Mouse (Mus musculus) kidney, embryonic 14.5 days (tissue): ENCODE measurements around the gene Olfr675. TPM values are rescaled to one million over a fixed set of nuclear protein-coding genes. Genes with fewer than 3 reads are reported as not detected.
"Not testable (repeated sequence)": the region's sequence is repeated elsewhere in the genome, so short reads cannot be mapped to it uniquely, and the experiment has no call there.

ENCODE experiments used
- ATAC-seq: fragments of 200-750 bp; cut with Nextera tagmentation; 2 replicates; pipeline ENCODE4 v1.8.0; 2017; ENCODE audit warnings: moderate number of reproducible peaks, mild to moderate bottlenecking, moderate TSS enrichment, moderate library complexity; ENCODE audit not compliant: low FRiP score, low TSS enrichment
- H3K27ac ChIP-seq: fragments of 300-500 bp; sonication (generic); 2 replicates; pipeline ENCODE4 v1.5.1; 2014; ENCODE audit warnings: low read depth, mild to moderate bottlenecking, low read length, moderate library complexity, mixed read lengths
- H3K27me3 ChIP-seq: fragments of 300-500 bp; sonication (generic); 2 replicates; pipeline ENCODE4 v1.6.1; 2014; ENCODE audit warnings: mild to moderate bottlenecking, low read length; ENCODE audit not compliant: control insufficient read depth, insufficient read depth
- H3K36me3 ChIP-seq: fragments of 300-500 bp; sonication (generic); 2 replicates; pipeline ENCODE4 v1.6.1; 2014; ENCODE audit warnings: low read length, mixed read lengths; ENCODE audit not compliant: control insufficient read depth, insufficient read depth
- H3K4me1 ChIP-seq: fragments of 300-500 bp; sonication (generic); 2 replicates; pipeline ENCODE4 v1.6.1; 2014; ENCODE audit warnings: low read length, mixed read lengths; ENCODE audit not compliant: control insufficient read depth, insufficient read depth
- H3K4me2 ChIP-seq: fragments of 300-500 bp; sonication (generic); replicated peaks from 2 replicates; pipeline ENCODE4 v1.6.1; 2014; ENCODE audit warnings: low read depth, mild to moderate bottlenecking, low read length
- H3K4me3 ChIP-seq: fragments of 300-500 bp; sonication (generic); 2 replicates; pipeline ENCODE4 v1.5.1; 2014; ENCODE audit warnings: mild to moderate bottlenecking, low read length
- H3K9ac ChIP-seq: fragments of 300-500 bp; sonication (generic); 2 replicates; pipeline ENCODE4 v1.6.1; 2014; ENCODE audit warnings: low read depth, mild to moderate bottlenecking, low read length, moderate library complexity
- H3K9me3 ChIP-seq: fragments of 300-500 bp; sonication (generic); 2 replicates; pipeline ENCODE4 v1.6.1; 2016; ENCODE audit warnings: low read length; ENCODE audit not compliant: control insufficient read depth
- WGBS: fragments of 180-500 bp; shearing (Covaris S2); extraction: QIAGEN DNeasy Blood & Tissue Kit; methylation state at CpG from one replicate; pipeline ENCODE4 v1.1.7; 2014; 5-methylcytosine and 5-hydroxymethylcytosine counted together
- polyA plus RNA-seq: library from polyadenylated mRNA; unstranded; fragments of >200 nt; fragmentation: Nextera tagmentation; extraction: Ambion mirVana; gene quantifications from 2 replicates; pipeline ENCODE4 v1.2.1, GENCODE M21; 2014

Gene Olfr675
- polyA plus RNA-seq = not detected in 2 replicates

DNA sequence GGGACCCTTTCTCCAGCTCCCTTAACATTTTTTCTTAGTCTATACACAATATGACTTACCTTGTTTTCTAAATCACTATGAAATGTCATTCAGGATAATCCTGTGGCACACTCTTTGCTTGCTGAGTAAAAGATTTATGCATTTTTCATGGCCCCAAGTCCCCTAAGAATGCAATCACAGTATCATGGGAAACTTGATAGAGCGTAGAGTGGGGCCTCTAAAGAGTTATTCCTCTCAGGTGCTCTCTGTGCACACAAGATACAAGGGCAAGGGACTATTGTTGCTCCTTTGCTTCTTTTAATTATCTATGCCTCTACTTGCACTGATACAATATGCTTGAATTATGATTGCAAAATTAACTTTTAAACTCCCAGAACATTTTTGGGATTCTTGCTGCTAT lies at the start of gene Olfr675:
Olfr675 (minus strand) TSS at position 101 of the 400 bp plus-strand sequence.
- Histone ChIP-seq H3K27ac (no peak within 1 kb of the TSS), H3K4me1 (no peaks in the 10 kb centered on the region), H3K4me3 (no peak within 1 kb of the TSS), H3K4me2 (no peak within 1 kb of the TSS), H3K27me3 (no peaks in the 10 kb centered on the region), H3K9ac (no peak within 1 kb of the TSS), H3K36me3 (no peaks in the 10 kb centered on the region), H3K9me3 (no peaks in the 10 kb centered on the region)
- WGBS = 89% methylated on average over 1 of the region's 1 CpGs
- ATAC-seq = no peak

- no peak for ATAC-seq
- 82% methylated on average over 1 of the region's 1 CpGs for WGBS
- Histone ChIP-seq H3K36me3 (no peaks in the 10 kb centered on the region), H3K27me3 (no peaks in the 10 kb centered on the region), H3K4me1 (no peaks in the 10 kb centered on the region), H3K4me3 (no peak within 1 kb of the TSS), H3K4me2 (no peak within 1 kb of the TSS), H3K9ac (no peak within 1 kb of the TSS), H3K27ac (no peak within 1 kb of the TSS), H3K9me3 (no peaks in the 10 kb centered on the region)
These were observed 35.9 kb upstream of the Olfr675 start, which contains the start of gene Olfr678 for GRCm38 (mm10) chr7:105064175-105064574. TSS of gene Olfr678 (plus strand) at chr7:105064475.

DNA sequence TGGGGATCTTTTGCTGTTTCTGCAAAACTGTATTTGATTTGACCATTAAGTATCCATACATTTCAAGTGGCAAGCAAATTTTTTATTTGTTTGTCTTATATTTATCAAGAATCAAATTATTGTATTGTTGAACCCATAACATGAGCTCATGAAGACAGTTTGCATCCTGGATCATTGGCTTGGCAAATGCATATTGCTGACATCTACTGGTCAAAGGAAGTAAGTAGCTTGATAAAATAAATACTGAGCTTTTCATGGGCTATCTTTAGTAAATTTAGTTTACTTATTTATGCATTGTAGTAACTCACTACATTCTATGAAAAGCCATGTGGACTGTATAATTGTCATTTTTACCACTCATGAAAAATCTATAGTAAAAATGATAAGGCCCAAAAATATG lies 30.7 kb upstream of the Olfr675 start:
- no peak for ATAC-seq
- Histone ChIP-seq H3K27ac (no peak overlapping the region), H3K27me3 (no peaks in the 10 kb centered on the region), H3K4me3 (no peak overlapping the region), H3K4me1 (no peaks in the 10 kb centered on the region), H3K36me3 (no peaks in the 10 kb centered on the region), H3K4me2 (no peak overlapping the region), H3K9me3 (no peaks in the 10 kb centered on the region), H3K9ac (no peak overlapping the region)

DNA sequence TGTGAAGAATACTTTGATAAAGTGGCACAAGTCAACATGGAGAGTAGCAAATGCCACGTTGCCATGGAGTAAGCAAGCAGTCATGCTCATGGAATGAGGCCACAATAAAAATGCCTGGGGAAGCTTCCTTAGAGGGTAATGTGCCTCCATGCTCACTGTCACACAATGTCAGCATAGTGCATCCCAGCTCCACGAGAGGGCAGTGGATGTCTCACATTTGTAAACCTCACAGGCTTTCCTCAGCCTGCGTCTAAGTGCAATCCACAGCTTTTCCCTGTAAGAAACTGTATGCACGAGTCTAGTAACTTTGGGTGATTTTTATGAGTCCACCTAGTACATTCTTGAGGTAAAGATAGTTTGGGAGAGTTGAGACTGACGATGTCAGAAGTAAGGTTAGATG lies 5.6 kb upstream of the Olfr675 start:
- H3K4me2 ChIP-seq, H3K4me3 ChIP-seq, H3K36me3 ChIP-seq, H3K9ac ChIP-seq, H3K27me3 ChIP-seq, H3K9me3 ChIP-seq, H3K27ac ChIP-seq, ATAC-seq, H3K4me1 ChIP-seq: not testable (repeated sequence)
- 65% methylated on average over 5 of the region's 5 CpGs for WGBS

DNA sequence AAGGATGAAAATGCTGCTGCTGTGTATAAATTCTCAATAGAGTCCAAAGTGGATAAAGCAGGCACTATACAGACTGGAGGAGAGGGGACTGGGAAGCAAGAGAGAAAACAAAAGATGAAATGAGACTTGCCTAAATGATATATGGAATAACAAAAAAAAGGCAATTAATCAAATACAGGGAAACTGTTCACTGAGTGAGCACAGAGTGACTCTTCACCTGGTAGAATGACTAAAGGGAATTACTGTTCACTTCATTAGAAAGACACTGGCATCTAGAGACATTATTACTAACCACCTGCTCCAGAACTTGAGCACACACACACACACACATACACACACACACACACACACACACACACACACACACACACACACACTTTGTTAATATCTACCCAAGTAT lies 4.1 kb upstream of the Olfr675 start, which contains the start of gene Olfr676:
Olfr676 (plus strand) TSS at position 301 of the 400 bp plus-strand sequence.
- Histone ChIP-seq H3K4me3 (no peak within 1 kb of the TSS), H3K4me2 (no peak within 1 kb of the TSS), H3K9me3 (no peaks in the 10 kb centered on the region), H3K27me3 (no peaks in the 10 kb centered on the region), H3K36me3 (no peaks in the 10 kb centered on the region), H3K27ac (no peak within 1 kb of the TSS), H3K4me1 (no peaks in the 10 kb centered on the region), H3K9ac (no peak within 1 kb of the TSS)
- ATAC-seq = no peak

DNA sequence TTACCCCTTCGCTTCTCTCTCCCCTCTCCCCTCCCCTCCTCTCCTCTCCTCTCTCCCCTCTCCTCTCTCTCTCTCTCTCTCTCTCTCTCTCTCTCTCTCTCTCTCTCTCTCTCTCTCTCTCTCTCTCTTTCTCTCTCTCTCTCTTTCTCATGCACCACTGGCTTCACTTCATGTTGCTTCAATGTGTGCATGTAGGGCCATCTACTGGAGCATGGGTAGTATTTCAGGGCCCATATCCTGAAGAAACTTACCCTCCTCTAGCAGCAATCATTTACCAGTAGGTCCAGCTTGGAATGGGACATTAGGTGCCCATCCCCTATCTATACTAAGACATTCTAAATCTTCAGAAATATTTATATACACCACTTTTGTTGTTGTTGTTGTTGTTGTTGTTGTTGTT lies 5.7 kb downstream of the Olfr675 start:
- H3K4me2 ChIP-seq = no peak overlapping the region
- no peaks in the 10 kb centered on the region for H3K4me1 ChIP-seq
- 80% methylated on average over 1 of the region's 1 CpGs for whole genome bisulfite sequencing
- ATAC-seq = no peak
- H3K4me3 ChIP-seq = no peak overlapping the region
- H3K27ac ChIP-seq = no peak overlapping the region
- H3K9me3 ChIP-seq = no peaks in the 10 kb centered on the region
- H3K27me3 ChIP-seq = no peaks in the 10 kb centered on the region
- H3K9ac ChIP-seq = no peak overlapping the region
- no peaks in the 10 kb centered on the region for H3K36me3 ChIP-seq

DNA sequence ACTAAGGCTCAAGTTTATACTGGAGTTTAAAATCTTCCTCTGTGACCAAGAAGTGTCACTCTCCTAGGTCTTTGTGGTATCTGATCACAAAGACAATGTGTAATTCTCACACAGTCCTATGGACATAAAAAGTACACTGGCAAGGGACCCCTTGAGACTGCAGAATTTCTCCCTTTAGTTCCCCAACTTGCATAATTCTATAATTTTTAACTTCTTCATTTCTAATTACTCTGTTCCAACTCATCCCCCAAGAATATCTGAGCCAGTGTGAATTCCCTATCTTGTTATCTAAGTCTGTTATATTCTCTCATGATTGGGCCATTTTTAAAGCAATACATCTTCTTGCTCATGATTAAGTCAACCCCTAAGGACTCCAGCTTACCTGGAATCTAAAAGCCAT lies 26.3 kb downstream of the Olfr675 start, which contains the start of gene Olfr672:
Olfr672 (minus strand) TSS at position 101 of the 400 bp plus-strand sequence.
- Histone ChIP-seq H3K36me3 (no peaks in the 10 kb centered on the region), H3K4me2 (no peak within 1 kb of the TSS)
- no peak for ATAC-seq

GRCm38 (mm10) chr7:104979026-104979425 lies 49.2 kb downstream of the Olfr675 start, which contains the start of gene Olfr671:
TSS of gene Olfr671 (minus strand) at chr7:104979126.
- H3K27ac ChIP-seq = no peak within 1 kb of the TSS
- no peaks in the 10 kb centered on the region for H3K4me1 ChIP-seq
- no peak within 1 kb of the TSS for H3K4me2 ChIP-seq
- no peak within 1 kb of the TSS for H3K9ac ChIP-seq
- ATAC-seq = no peak
- 78% methylated on average over 1 of the region's 1 CpGs for WGBS
- H3K9me3 ChIP-seq = no peaks in the 10 kb centered on the region
- H3K36me3 ChIP-seq = no peaks in the 10 kb centered on the region
- H3K27me3 ChIP-seq = no peaks in the 10 kb centered on the region
- H3K4me3 ChIP-seq = no peak within 1 kb of the TSS

More for the DNA sequence above, 26.3 kb downstream of the Olfr675 start, which contains the start of gene Olfr672:
- no peak within 1 kb of the TSS for H3K9ac ChIP-seq
- no peak within 1 kb of the TSS for H3K4me3 ChIP-seq
- H3K4me1 ChIP-seq = no peaks in the 10 kb centered on the region
- no peaks in the 10 kb centered on the region for H3K9me3 ChIP-seq
- no peaks in the 10 kb centered on the region for H3K27me3 ChIP-seq
- H3K27ac ChIP-seq = no peak within 1 kb of the TSS

GRCm38 (mm10) chr7:104972507-104972906 lies 55.8 kb downstream of the Olfr675 start:
- not testable (repeated sequence) for H3K27ac ChIP-seq, H3K4me1 ChIP-seq, H3K9ac ChIP-seq, H3K9me3 ChIP-seq, H3K36me3 ChIP-seq, H3K4me2 ChIP-seq, ATAC-seq, H3K27me3 ChIP-seq, H3K4me3 ChIP-seq
- 72% methylated on average over 2 of the region's 2 CpGs for WGBS
